Mouse (Mus musculus) G1E-ER4 (cell line): ENCODE results near the gene Mlxip. TPM values are rescaled to one million over a fixed set of nuclear protein-coding genes. Genes with fewer than 3 reads are reported as not detected.

ENCODE experiments used
- GATA1 ChIP-seq: IDR thresholded peaks from one replicate; pipeline ENCODE4 v1.8.0; 2012; ENCODE audit warnings: low read length, inconsistent platforms
- polyA plus RNA-seq: library from polyadenylated mRNA; stranded (reverse); fragments of >175 nt; gene quantifications from 2 replicates; pipeline ENCODE4 v1.2.3, GENCODE M21; 2012

Gene Mlxip
- polyA plus RNA-seq, result 12.7 and 16.1 TPM in 2 replicates

DNA sequence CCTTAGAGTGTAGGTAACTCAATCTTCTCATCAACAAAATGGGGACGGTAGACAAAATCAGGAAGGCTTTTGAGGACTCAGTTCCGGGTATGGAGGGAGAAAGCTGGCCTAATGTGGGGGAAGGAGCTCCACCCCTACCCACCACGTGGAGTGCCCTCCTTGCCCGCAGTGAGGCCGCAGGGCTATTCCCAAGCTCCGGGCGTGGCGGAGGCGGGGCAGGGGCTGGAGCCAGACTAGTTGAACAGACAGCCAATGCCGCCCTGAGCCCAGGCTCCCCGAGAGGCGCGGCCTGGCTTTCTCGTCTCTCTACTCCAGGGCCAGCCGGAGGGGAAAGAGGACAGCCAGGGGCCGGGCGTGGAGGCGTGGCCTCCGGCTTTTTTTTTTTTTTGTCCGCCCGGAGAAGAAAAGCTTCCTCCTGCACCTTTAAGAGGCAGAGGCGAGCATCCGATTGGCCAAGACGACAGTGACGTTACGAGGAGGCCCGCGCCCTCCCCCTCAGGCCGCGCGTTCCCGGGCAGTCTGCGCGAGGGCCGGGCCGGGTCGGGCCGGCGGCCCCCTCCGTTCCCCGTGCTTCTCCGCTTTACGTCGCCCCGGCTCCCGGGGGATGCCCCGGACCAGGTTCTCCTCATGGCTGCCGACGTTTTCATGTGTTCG is at the start of gene Mlxip:
TSS of gene Mlxip (plus strand) at position 496 of the 654 bp plus-strand sequence.
- TF ChIP-seq GATA1, result no peak

- TF ChIP-seq GATA1, result no peak
Measured at GRCm38 (mm10) chr5:123344963-123345852, 49.4 kb upstream of the Mlxip start.

GRCm38 (mm10) chr5:123345853-123346654 is 48.5 kb upstream of the Mlxip start:
- no peak for TF ChIP-seq GATA1

DNA sequence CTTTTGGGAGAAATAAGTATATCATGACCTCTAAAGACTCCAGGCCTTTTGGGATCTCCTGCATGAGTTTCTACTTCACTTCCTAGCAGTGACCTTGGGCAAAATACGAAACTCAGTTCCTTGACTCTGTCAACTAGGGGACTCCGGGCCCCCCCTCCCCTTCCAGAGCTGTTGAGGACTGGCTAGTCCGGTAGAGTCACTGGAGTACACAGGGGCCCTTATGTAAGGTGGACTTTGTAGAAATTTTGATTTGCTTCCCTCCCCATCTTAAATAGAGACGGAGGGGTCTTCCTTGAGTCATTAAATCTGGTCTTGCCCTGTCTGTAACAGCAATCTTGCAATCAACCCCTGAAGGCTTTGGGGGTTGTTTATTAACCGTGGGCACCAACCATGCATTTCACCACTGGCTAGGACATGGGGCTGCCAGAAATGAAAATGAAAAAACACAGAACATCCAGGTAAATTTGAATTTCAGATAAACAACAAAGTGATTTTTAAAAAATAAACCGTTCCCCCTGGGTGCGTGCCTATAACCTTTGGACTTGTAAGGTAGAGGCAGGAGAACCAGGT is 47.8 kb upstream of the Mlxip start:
- no peak for TF ChIP-seq GATA1

GRCm38 (mm10) chr5:123347985-123348384 is 46.6 kb upstream of the Mlxip start:
- TF ChIP-seq GATA1, result no peak

- no peak for TF ChIP-seq GATA1
Measured at GRCm38 (mm10) chr5:123350386-123350785, 44.2 kb upstream of the Mlxip start.

DNA sequence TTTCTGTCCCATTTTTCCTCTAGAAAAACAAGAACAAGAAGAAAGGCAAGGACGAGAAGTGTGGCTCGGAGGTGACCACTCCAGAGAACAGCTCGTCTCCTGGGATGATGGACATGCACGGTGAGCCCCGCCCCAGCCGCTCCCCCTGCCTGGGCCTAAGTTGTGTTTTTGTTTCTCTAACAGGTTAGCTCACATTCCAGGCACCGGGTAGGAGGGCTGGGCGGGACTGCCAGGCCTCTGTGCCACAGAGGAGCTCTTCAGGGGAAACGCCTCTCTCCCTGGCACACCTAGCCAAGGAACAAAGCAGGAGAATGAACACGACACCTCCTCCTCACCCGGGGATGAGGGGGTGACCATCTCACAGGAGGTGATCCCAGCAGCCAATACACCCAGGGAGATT is 38.7 kb upstream of the Mlxip start:
- no peak for TF ChIP-seq GATA1

DNA sequence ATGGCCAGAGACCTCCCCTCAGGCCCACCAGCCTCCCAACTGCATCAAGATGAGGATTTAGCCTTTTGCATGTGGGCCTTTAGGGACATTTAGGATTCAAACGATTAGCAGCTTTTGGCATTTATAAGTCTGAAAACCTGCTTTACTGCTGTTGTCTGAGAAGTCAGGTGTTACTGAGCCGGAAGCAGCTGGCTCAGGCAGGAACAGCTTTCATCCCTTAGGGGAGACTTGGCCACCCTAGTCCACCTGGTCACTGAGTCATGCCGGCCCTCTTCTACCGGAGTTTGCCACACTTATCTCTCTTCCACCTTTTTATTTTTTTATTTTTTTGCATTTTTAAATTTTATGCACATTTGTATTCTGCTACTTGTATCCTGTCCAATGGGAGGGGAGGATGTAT is 37.3 kb upstream of the Mlxip start:
- TF ChIP-seq GATA1, result no peak

GRCm38 (mm10) chr5:123359431-123359830 is 35.2 kb upstream of the Mlxip start:
- no peak for TF ChIP-seq GATA1

GRCm38 (mm10) chr5:123362911-123363310 is 31.7 kb upstream of the Mlxip start:
- no peak for TF ChIP-seq GATA1

GRCm38 (mm10) chr5:123364302-123364971 is 30.2 kb upstream of the Mlxip start:
- TF ChIP-seq GATA1, result no peak

DNA sequence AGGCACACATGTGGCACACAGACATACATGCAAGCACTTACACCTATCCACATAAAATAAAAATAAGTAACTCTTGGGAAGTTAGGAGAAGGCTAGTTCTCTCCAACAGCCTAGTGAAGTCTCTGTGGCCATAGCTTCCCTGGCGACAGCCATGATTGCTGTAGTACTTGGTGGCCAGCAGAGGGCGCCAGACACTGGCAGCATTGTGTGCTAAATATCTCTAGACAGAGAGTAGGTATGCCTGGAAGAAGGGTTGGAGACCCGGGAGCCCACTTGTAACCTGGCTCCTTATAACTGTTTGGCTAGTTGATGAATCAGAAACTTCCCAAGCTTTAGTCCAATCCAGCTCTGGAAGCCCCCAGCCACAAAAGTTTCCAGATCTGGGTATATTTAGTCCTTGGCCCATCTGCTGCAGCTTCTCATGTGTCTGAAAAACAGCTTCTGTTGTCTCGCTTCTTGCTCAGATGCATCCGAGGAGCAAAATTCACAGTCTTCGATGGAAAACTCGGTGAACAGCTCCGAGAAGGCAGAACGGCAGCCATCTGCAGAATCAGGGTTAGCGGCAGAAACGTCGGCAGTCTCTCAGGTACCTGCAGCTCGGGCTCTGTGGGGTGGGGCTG is 25.6 kb upstream of the Mlxip start:
- no peak for TF ChIP-seq GATA1

DNA sequence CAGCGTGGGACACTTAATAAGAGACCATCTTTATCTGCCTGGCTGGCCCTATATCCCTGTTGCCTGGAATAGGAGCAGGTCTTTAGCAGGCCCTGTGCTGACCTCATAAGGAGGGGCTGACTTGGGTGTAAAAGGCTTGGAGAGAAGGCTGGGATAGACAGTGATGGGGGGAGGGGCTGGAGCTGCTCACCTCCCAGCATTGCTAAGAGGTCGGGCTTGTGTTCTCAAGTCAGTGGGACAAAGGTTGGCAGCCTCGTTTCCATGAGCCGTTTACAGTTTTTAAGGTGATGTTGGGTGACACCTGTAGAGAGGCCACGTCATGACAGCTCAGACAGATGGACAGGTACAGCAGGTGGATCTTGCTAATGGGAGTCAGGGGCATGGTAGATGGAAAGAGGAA is 24.5 kb upstream of the Mlxip start:
- no peak for TF ChIP-seq GATA1

DNA sequence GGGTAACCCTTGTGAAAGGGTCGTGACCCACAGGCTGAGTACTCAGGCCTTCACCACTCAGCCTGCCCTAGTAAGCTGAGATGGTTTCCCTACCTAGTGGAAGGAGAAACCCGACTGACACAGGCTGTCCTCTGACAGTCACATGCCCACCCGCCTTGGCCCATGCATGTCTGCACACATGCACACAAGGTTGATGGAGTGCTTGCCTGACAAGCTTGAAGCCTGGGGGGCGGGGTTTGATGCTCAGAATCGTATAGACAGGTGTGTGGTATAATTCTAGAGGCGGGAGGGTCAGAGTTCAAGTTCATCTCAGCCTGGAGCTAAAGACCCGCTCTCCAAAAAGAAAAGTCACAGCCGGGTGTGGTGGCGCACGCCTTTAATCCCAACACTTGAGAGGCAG is 19.3 kb upstream of the Mlxip start:
- TF ChIP-seq GATA1, result no peak
